In genomic region chr19:6663391-6663790, GRCm38 (mm10) we compare ENCODE assay signal across 9 mouse cellular contexts.
DNase-seq lines count a peak whose midpoint lies in the region; ATAC-seq and TF ChIP-seq lines count a peak whose summit lies in the region.
"Had no signal": no experiment of that assay in that cellular context is flagged by ENCODE, and none has a peak within 500 bp of the region (broad histone marks: within the 10 kb centered on the region; RNA-seq: fewer than 3 reads in every experiment).

No protein-coding gene starts in this region.

- peaks cover 84% of the 10 kb centered on the region for H3K4me1 ChIP-seq in E14TG2a.4 (replicated peaks; ENCODE audit: low read depth, low read length)
- H3K4me1 ChIP-seq in lung, embryonic 16.5 days (replicated peaks; ENCODE audit: control insufficient read depth, insufficient read depth, low read length) = no peaks in the 10 kb centered on the region

- H3K27ac ChIP-seq in lung, embryonic 16.5 days (ENCODE audit: low read length) = no peak overlapping the region
- H3K27ac ChIP-seq: heart, embryonic 15.5 days had no signal

- no peaks in the 10 kb centered on the region for H3K36me3 ChIP-seq in E14TG2a.4 (ENCODE audit: insufficient read depth, low read length)
- H3K36me3 ChIP-seq in lung, embryonic 16.5 days (ENCODE audit: control insufficient read depth, insufficient read depth, low read length) = no peaks in the 10 kb centered on the region
- H3K36me3 ChIP-seq: heart, embryonic 15.5 days had no signal

- H3K4me2 ChIP-seq in lung, embryonic 16.5 days (ENCODE audit: low read depth, low read length) = no peak overlapping the region
- H3K4me2 ChIP-seq: heart, embryonic 15.5 days had no signal

- no peaks in the 10 kb centered on the region for H3K27me3 ChIP-seq in E14TG2a.4 (ENCODE audit: insufficient read depth, low read length)
- peaks cover 3% of the 10 kb centered on the region; the same call in 1 of the 2 replicates for H3K27me3 ChIP-seq in lung, embryonic 16.5 days (ENCODE audit: control insufficient read depth, insufficient read depth, low read depth, low read length)

- ATAC-seq in lung, embryonic 16.5 days (ENCODE audit: low read depth) = peak; percentile 59

- TF ChIP-seq CTCF in E14TG2a.4 (conservative IDR thresholded peaks at IDR 0.05; ENCODE audit: low read length) = peak; percentile 86

- H3K9ac ChIP-seq in lung, embryonic 16.5 days (ENCODE audit: low read length) = no peak overlapping the region
- H3K9ac ChIP-seq: heart, embryonic 15.5 days had no signal

- H3K9me3 ChIP-seq in E14TG2a.4 (ENCODE audit: low read length) = peaks cover 11% of the 10 kb centered on the region
- no peaks in the 10 kb centered on the region for H3K9me3 ChIP-seq in lung, embryonic 16.5 days (ENCODE audit: control insufficient read depth, low read length)
- H3K9me3 ChIP-seq: heart, embryonic 15.5 days had no signal

- H3K4me3 ChIP-seq in E14TG2a.4 (replicated peaks; ENCODE audit: low read length) = 0 out of 2 replicates have a peak overlapping the region, but pooled peaks have one; percentile 14
- no peak overlapping the region for H3K4me3 ChIP-seq in lung, embryonic 16.5 days (ENCODE audit: low read length)
- H3K4me3 ChIP-seq: heart, embryonic 15.5 days had no signal

- WGBS in large intestine, adult 2 months = 2% methylated on average over 10 of the region's 10 CpGs
- 6% methylated on average over 10 of the region's 10 CpGs for WGBS in lung, embryonic 16.5 days

- peak; percentile 12 for DNase-seq in c-Kit-negative CD71-positive TER-119-positive erythroid progenitor cells, embryonic 14.5 days (ENCODE audit: low read depth, low spot score)
- DNase-seq in fibroblast of lung, adult 2 months (ENCODE audit: low read depth) = peak; percentile 5
- DNase-seq in heart, postnatal 10 days = peak; percentile 83 to 91
- DNase-seq in large intestine, adult 2 months (ENCODE audit: low read depth, low spot score) = peak; percentile 39
- DNase-seq in ovary, postnatal 10 days (ENCODE audit: low spot score) = peak; percentile 62
- DNase-seq in thymus, postnatal 10 days (ENCODE audit: low spot score in 2 of 2) = peak; percentile 47 to 81

- intact Hi-C loops in heart, postnatal 10 days (cut with DNase I) = loop anchor here (1.0 kb wide), 2 partner anchors 86 to 174 kb away; no protein-coding TSS in a partner anchor

Comparison
In these comparisons a context has a peak if more than half of its experiments do, and no peak if none do; other contexts are left out.
1. DNase-seq: peak in every context shown above with its lines; median percentile 87 in heart, postnatal 10 days; 64 in thymus, postnatal 10 days; 62 in ovary, postnatal 10 days; 39 in large intestine, adult 2 months; 12 in c-Kit-negative CD71-positive TER-119-positive erythroid progenitor cells, embryonic 14.5 days; 5 in fibroblast of lung, adult 2 months.